Mouse (Mus musculus) thymus, adult 2 months (tissue): ENCODE data around the gene Gm5426. TPM values are rescaled to one million over a fixed set of nuclear protein-coding genes. Genes with fewer than 3 reads are reported as not detected.

Source experiments
- DNase-seq: peaks from one replicate; pipeline ENCODE4 v3.0.0; 2021
- H3K27ac ChIP-seq: fragments of 200-500 bp; 2 replicates; pipeline ENCODE4 v1.5.1; 2012; ENCODE audit warnings: low read length, control low read depth; ENCODE audit not compliant: control insufficient read depth, insufficient read depth
- H3K27me3 ChIP-seq: fragments of 200-500 bp; 2 replicates; pipeline ENCODE4 v1.6.1; 2012; ENCODE audit warnings: mild to moderate bottlenecking, low read length, moderate library complexity, mixed read lengths; ENCODE audit not compliant: control insufficient read depth, insufficient read depth
- H3K36me3 ChIP-seq: fragments of 200-500 bp; 2 replicates; pipeline ENCODE4 v1.6.1; 2012; ENCODE audit warnings: mild to moderate bottlenecking, low read length, moderate library complexity; ENCODE audit not compliant: control insufficient read depth, insufficient read depth
- H3K4me1 ChIP-seq: fragments of 200-500 bp; replicated peaks from 2 replicates; pipeline ENCODE4 v1.6.1; 2012; ENCODE audit warnings: low read length; ENCODE audit not compliant: control insufficient read depth, insufficient read depth
- H3K4me3 ChIP-seq: fragments of 200-500 bp; 2 replicates; pipeline ENCODE4 v1.5.1; 2012; ENCODE audit warnings: mild to moderate bottlenecking, low read length, control low read depth, moderate library complexity; ENCODE audit not compliant: control insufficient read depth, insufficient read depth
- CTCF ChIP-seq: fragments of 200-500 bp; IDR thresholded peaks from 2 replicates; pipeline ENCODE4 v1.5.1; 2012; ENCODE audit warnings: mild to moderate bottlenecking, control low read depth, low read length, moderate library complexity, borderline replicate concordance; ENCODE audit not compliant: control insufficient read depth, poor library complexity, insufficient read depth; ENCODE audit errors: extremely low read depth
- POLR2A ChIP-seq: fragments of 200-500 bp; IDR thresholded peaks from 2 replicates; pipeline ENCODE4 v1.6.1; 2012; ENCODE audit warnings: mild to moderate bottlenecking, low read length, control low read depth, moderate library complexity; ENCODE audit not compliant: control insufficient read depth, poor library complexity, insufficient read depth; ENCODE audit errors: extremely low read depth
- whole genome bisulfite sequencing: fragments of 180-500 bp; shearing (Covaris S2); methylation state at CpG from one replicate; pipeline ENCODE4 v1.1.7; 2018; 5-methylcytosine and 5-hydroxymethylcytosine counted together
- polyA plus RNA-seq: library from polyadenylated mRNA; depleted of rRNA; stranded (reverse); fragments of >200 nt; gene quantifications from 2 replicates; pipeline ENCODE4 v1.2.3, GENCODE M21; 2012

Gene Gm5426
- polyA plus RNA-seq, 1 experiment: not detected

- H3K4me3 ChIP-seq: no peak overlapping the region
- H3K4me1 ChIP-seq: no peaks in the 10 kb centered on the region; the same call in 1 of the 2 replicates
- no peaks in the 10 kb centered on the region for H3K36me3 ChIP-seq
- WGBS: 81% methylated on average over 4 of the region's 4 CpGs
- H3K27me3 ChIP-seq: no peaks in the 10 kb centered on the region
- DNase-seq: no peak
- no peak overlapping the region for H3K27ac ChIP-seq
- TF ChIP-seq POLR2A (no peak), CTCF (no peak)
Measured at GRCm38 (mm10) chr10:96172964-96173363, 36.6 kb downstream of the Gm5426 start.

- Histone ChIP-seq H3K27ac (no peak overlapping the region), H3K36me3 (no peaks in the 10 kb centered on the region), H3K27me3 (no peaks in the 10 kb centered on the region), H3K4me1 (no peaks in the 10 kb centered on the region; the same call in 1 of the 2 replicates), H3K4me3 (no peak overlapping the region)
- TF ChIP-seq CTCF: no peak
- no peak for TF ChIP-seq POLR2A
- no peak for DNase-seq
- WGBS: 95% methylated on average over 10 of the region's 10 CpGs
Measured at GRCm38 (mm10) chr10:96173771-96174170, 37.4 kb downstream of the Gm5426 start.

GRCm38 (mm10) chr10:96176916-96177315, 40.5 kb downstream of the Gm5426 start:
- Histone ChIP-seq H3K36me3 (no peaks in the 10 kb centered on the region), H3K4me3 (no peak overlapping the region), H3K4me1 (peaks cover 16% of the 10 kb centered on the region), H3K27me3 (no peaks in the 10 kb centered on the region), H3K27ac (no peak overlapping the region)
- WGBS: 98% methylated on average over 6 of the region's 6 CpGs
- DNase-seq: no peak
- TF ChIP-seq CTCF (no peak), POLR2A (no peak)

GRCm38 (mm10) chr10:96180554-96181397, 44.4 kb downstream of the Gm5426 start:
- H3K36me3 ChIP-seq: no peaks in the 10 kb centered on the region
- peak; percentile 58 for DNase-seq
- TF ChIP-seq POLR2A: no peak
- no peak for TF ChIP-seq CTCF
- H3K4me1 ChIP-seq: peaks cover 16% of the 10 kb centered on the region
- peak overlapping the region; percentile 98 for H3K27ac ChIP-seq
- H3K27me3 ChIP-seq: no peaks in the 10 kb centered on the region
- H3K4me3 ChIP-seq: no peak overlapping the region
- WGBS: 33% methylated on average over 12 of the region's 12 CpGs

- peak; percentile 72 for DNase-seq
- WGBS: 38% methylated on average over 5 of the region's 5 CpGs
- TF ChIP-seq POLR2A: no peak
Measured at GRCm38 (mm10) chr10:96181398-96181790, 45.0 kb downstream of the Gm5426 start.

GRCm38 (mm10) chr10:96181883-96182628, 45.7 kb downstream of the Gm5426 start:
- TF ChIP-seq POLR2A (no peak), CTCF (no peak)
- DNase-seq: peak; percentile 28
- 97% methylated on average over 6 of the region's 6 CpGs for WGBS
- peak overlapping the region; percentile 98 for H3K27ac ChIP-seq
- H3K4me1 ChIP-seq: peaks cover 16% of the 10 kb centered on the region
- no peaks in the 10 kb centered on the region for H3K27me3 ChIP-seq
- H3K4me3 ChIP-seq: no peak overlapping the region
- no peaks in the 10 kb centered on the region for H3K36me3 ChIP-seq

More at GRCm38 (mm10) chr10:96181398-96181790, 45.0 kb downstream of the Gm5426 start:
- Histone ChIP-seq H3K4me3 (no peak overlapping the region), H3K27me3 (no peaks in the 10 kb centered on the region), H3K27ac (peak overlapping the region; percentile 98), H3K4me1 (peaks cover 16% of the 10 kb centered on the region), H3K36me3 (no peaks in the 10 kb centered on the region)
